Mouse (Mus musculus): ENCODE results near the gene Paip2b.
"Not testable (repeated sequence)": the region's sequence is repeated elsewhere in the genome, so short reads cannot be mapped to it uniquely, and the experiment has no call there.

Gene Paip2b
- long read RNA-seq, experiment 1, partial matches to known transcripts = 0 of 3 reads
- long read RNA-seq, experiment 1, other reads (novel, unspliced or antisense) = 3 of 3 reads
- long read RNA-seq, experiment 2, partial matches to known transcripts = 0 of 5 reads
- long read RNA-seq, experiment 2, other reads (novel, unspliced or antisense) = 4 of 5 reads

DNA sequence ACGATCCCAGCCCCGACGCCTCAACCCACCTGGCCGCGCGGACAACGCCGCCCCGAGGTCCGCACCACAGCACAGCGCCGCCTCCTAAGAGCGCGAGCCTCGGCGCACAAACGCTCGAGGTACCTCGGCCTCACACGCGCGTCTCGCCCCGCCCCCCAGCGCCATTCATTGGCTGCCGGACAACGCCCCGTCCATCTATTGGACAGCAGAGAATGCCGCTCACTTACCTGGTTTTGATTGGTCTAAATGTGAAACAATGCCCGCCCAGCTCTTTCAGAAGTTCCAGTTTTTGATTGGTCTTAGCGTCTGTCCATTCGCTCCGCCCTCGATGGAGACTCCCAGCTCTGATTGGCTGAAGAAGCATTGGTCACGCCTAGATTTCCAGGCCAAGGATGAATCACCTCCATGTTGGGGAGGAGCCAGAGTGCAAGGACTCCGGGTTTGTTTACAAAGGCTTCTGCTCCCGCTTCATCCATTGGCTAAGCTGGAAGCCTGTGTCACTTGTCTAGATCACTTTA is at the start of gene Paip2b:
Gene Paip2b (minus strand): TSS at position 136 of the 518 bp plus-strand sequence.
- intact Hi-C loops (cut with DNase I) = no loop called here

DNA sequence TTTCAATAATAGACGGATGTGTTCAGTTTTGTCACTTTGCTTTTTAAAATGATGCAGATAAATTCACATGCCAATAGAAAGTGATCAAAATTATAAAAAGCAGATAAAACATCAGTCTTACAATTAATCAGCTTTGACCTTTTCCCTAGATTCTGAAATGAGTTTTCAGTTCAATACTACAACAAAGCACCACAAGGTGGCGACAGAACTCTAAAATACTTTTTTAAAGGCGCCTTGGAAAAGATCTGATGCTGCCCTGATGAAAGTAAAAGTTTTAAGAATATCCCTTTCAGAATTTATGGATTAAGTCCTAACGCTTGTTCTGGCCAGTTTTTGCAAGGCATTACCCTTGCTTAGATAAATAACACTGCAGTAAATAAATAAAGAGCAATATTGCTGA is 48.3 kb upstream of the Paip2b start:
- intact Hi-C loops (cut with DNase I) = loop anchor here (2.0 to 5.0 kb wide), 2 partner anchors 32 to 181 kb away; no protein-coding TSS in a partner anchor

DNA sequence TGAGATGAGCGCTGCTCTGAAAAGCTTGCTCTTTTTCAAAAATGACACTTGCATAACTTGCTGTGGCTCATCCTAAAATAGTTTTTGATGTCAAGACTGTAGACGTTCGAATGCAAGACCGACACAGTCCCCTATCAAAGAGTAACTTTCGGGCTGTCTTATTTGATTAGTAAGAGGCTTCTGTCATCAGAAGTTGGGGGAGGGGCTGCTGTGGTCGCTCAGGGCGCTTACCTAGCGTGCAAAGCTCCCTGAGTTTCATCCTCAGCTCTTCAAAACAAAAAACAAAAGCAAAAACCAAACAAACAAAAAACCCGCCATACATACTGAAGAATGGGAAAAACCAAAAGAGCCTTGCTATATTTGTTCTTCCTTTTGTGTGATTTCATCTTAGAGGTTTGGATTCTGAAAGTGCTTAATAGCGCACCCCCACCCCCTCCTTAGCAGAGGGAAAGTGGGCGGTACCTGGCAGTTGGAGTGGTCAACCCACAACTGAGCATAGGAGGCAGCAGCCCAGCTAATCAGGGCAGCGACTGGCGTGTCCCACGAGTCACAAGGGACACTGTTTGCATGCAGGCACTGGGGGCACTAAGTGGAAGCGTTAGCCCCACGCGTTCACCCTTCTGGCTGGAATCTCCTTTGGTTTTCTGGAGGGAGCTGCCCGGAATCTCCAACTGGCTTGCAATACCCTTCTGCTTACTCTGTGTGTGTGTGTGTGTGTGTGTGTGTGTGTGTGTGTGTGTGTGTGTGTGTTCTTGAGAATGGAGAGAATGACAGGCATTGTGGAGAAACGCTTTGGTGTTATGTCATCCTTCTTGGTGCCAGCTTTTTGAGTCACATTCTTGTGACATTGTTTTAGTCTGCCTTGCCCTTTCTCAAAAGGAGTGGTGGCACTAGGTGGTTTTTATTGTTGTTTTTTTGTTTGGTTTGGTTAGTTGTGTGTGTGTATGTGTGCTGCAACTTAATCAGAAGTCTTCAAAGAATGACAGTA is 36.4 kb upstream of the Paip2b start:
- intact Hi-C loops (cut with DNase I) = no loop called here

DNA sequence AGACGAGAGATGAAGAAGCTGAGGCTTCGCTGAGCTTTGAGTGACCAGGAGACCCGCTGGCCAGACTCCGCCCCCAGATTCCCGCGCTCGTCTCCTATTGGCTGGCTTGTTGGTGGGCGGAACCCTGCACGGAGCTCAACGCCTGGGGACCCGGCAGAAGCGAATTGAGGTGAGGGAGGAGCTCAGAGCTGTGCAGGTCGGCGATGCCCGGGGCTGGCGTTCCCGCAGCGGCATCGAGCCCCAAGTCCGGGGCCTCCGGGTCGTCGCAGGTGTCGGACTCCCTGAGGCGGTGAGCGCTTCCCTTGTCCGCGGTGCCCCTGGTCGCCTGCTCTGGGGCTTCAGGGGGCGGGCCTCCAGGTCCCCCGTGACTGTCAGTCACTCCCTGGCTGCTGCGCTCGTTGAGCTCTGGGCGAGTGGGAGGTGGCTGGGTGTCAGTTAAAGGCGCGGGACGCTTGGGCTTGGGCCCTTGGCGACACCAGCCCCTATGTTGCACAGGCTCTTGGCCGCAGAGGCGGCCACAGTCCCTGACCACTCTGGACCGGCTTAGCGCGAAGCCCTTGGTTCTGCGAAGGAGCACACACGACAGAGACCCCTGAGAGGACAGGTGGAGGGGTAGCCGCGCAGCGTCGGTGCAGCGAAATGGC is 35.5 kb upstream of the Paip2b start, which contains the start of gene Zfp638:
Gene Zfp638 (plus strand): TSS at position 156 of the 644 bp plus-strand sequence.
- intact Hi-C loops (cut with DNase I) = no loop called here

DNA sequence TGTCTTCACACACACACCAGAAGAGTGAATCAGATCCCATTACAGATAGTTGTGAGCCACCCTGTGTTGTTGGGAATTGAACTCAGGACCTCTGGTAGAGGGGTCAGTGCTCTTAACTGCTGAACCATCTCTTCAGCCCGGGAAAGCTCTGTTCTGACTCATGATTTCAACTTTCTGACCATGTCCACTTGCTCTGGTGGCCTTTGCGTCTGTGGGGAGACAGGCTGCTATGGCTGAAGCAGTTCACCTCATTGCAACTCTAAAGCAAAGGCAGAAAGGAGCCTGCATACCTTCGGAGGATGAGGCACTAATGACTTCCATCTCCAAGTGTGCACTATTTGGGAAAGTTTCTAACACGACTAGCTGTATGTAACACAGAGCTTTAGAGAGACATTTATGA is 34.9 kb upstream of the Paip2b start:
- intact Hi-C loops (cut with DNase I) = no loop called here

DNA sequence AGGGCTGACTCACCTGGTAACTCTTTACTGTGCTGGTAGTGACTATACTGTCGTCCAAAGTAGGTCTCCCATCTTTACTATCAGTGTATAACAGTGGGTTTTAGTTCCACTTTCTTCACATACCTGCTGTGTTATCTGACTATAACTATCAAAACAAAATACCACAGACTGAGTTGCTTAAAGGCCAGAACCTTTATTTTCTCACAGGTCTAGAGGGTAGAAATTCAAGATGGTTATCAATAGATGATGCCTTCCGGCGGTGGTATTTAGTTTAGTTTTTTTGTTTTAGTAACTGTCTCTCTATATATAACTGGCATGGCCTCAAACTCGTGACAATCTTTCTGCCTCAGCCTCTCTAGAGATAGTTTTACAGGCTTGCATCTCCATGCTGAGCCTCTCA is 32.0 kb upstream of the Paip2b start:
- intact Hi-C loops (cut with DNase I) = no loop called here

DNA sequence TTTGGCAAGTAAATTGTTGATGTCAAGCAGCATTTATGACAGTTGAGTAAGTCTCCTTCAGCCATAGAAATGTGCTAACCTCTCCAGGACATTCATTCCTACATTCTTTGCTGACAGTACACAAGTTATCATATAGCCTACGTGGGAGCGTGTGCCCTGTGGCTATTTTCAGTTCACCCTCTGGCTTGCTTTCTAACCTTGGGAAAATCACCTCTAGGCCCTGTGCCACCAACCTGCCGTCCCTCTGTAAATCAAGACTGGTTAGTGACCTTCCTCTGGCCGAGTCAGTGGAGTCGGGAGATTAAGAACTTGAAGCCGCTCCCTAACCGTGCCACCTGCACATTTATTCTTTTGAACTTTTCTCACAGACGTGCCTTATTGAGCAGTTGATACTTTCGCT is 28.5 kb upstream of the Paip2b start:
- intact Hi-C loops (cut with DNase I) = no loop called here

DNA sequence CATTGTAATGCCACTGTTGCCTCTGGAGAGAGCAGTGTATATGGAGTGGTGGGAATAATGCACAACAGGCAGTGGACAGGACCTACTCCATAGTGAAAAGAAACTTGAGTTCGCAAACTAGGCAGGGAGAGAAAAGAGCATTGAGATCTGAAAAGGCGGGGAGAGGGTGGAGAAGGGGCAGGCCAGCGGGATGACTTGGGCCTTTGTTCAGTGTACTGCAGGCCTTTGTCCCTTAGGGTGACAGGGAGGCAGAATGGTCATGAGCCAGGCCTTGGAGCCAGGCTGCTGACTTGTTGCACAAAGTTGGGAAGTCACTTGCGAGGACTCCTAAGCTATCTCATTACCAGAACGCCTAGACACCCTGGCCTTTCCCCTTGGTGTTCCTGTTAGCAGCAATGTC is 25.9 kb upstream of the Paip2b start:
- intact Hi-C loops (cut with DNase I) = no loop called here

DNA sequence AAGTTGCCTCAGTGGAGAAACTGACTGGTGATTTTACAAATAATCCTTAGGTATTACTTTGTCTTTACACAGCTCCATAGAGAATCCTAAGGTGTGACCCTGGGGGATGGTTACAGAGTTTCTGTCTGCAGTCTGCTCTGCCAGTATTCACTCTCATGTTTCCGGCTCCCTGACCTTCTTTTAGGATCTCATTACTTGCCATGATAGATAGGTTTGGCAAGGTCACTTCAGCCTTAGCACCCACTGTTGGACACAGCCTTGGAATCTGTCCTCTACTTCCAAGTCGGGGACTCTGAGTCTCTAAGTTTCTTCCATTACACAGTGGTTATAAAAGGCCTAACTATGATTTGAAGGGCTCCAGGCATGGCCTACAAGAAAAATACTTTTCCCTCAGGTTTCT is 17.9 kb upstream of the Paip2b start:
- intact Hi-C loops (cut with DNase I) = no loop called here

DNA sequence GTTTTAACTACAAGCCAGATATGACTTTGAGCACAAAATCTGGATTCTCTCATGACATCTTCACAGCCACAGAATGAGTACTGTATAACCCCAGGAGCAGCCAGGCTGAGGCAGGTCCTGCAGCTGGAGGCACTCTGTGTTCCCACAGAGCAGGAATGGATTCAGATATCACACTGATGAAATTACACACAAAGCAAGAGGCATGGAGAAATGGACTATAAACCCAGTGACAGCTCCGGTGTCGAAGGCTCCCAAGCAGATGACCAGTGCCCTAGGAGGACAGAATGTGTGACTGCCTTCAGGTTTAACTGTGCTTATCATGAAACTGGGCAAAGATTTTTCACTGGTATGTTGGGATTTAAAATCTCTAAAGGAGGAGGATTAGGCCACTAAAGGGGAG is 14.6 kb upstream of the Paip2b start:
- intact Hi-C loops (cut with DNase I) = no loop called here

DNA sequence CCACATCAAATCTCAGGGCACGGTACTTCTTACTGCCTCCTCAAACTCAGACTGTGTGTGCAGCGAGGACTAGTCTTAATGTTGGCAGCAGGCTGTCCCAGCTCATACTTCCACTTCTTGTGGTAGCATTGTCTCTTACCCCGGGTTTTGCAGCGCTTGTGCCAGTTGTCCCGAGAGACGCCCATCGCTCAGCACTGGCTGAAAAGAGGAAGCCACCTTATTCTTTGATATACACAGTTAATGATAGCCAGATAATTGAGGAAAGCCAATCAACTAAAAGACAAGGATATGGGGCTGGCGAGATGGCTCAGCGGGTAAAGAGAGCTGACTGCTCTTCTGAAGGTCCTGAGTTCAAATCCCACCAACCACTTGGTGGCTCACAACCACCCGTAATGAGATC is 13.4 kb upstream of the Paip2b start:
- intact Hi-C loops (cut with DNase I) = no loop called here

DNA sequence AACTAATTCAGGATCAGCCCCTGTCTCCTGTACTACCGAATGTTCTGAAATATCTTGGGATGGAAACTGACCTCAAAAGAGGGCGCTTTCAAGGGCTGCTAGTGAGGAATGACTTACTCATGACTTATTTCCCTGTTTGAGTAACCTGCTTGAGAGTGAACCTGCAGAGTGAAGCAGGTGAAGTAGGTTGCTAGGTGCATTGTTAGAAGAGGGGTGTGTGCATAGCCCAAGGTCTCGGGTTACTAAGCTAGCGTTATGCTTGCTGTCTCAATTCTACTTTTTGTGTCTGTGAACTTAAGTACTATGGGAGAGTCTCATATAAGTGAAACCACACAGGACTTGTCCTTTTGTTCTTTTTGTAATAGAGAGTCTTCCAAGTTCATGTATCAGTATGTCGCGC is 8.5 kb upstream of the Paip2b start:
- intact Hi-C loops (cut with DNase I) = no loop called here

DNA sequence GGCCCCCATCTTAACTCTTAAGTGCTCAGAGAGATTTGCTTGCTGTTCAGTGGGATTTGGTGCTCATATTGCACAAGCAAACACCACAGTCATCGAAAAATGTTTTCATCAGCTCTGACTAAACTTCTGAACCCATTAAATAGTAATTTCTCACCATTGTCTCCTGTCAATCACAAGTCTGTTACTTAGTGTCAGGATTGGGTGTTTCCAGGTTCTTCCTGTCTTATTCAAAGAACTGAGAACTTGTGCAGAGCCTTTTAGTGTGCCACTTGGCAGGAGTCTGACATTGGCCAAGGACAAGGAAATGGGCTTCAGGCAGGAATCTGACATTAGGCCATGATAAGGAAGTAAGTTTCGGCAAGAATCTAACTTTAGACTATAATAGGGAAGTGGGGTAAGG is 6.5 kb upstream of the Paip2b start:
- intact Hi-C loops (cut with DNase I) = no loop called here

DNA sequence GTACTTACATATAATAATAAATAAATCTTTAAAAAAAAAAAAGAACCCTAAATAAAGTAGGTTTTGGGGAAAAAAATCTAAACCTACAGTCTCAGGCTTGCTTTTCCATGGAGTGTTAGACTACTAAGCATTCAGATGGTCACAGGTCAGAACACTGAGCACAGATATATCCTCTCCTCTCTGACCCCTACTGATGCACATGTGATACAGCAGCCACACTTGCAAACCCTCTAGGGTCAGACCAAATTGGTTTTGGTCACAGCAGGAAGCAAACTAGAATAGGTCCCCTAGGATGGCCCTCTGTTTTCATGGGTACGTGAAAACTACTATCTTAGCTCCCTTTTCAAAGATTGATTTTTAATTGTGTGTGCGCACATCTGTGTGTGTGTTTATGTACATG is 5.3 kb upstream of the Paip2b start:
- intact Hi-C loops (cut with DNase I) = no loop called here

DNA sequence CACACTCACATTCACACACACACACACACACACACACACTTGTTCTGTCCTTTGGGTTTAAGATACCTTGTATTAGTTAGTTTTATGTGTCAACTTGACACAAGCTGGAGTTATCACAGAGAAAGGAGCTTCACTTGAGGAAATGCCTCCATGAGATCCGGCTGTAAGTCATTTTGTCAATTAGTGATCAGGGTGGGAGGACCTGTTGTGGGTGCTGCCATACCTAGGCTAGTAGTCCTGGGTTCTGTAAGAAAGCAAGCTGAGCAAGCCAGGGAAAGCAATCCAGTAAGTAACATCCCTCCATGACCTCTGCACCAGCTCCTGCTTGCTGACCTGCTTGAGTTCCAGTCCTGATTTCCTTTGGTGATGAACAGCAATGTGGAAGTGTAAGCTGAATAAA is 852 bp upstream of the Paip2b start:
- intact Hi-C loops (cut with DNase I) = not testable (repeated sequence)

DNA sequence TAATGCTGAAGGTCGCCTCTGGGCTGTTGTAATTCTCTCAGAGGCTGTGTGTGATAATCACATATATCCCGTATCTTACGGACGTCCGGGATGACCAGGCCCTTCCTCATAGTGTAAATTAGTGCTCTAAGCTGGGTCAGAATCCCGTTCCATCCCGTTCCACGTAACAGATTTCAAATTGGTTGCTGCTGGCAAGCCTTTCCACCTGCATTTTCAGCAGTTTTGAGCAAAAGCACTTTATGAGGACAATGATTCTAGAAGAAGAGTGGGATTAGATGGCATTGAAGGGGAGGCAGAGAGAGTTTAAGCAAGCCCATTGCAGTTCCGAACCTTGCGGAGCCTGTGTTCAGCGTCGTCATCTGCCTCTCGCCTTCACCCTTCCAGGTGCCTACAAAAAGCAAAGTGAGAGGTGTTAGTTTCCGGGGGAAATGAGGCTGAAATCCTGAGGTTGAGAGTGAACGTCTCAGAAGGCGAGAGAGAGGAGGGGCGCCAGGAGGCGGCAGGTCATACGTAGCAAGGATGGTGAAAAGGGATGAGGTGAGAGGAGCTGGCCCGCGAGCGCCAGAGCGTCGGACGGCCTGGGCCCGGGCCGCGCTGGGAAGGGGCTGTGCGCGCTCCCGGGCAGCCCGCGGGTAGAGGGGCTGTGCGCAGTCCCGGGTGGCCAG is 468 bp downstream of the Paip2b start:
- intact Hi-C loops (cut with DNase I) = no loop called here

DNA sequence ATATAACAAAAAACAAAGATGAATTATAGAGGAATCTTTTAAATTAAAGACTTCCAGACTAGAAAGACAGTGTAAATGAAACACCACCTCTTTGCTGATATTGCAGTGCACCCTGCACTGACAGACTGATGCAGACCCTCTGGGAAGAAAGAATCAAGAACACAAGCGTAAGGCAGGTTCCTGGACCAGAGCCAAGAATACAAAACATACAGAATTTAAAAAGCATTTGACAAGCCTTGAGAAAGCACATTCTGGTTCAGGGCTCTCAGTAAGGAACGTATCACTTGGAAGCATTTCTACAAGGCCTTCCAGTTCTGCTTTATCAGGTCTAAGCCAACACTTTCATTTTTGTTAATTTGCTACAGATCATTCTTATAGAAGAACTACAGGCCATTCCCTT is 9.7 kb downstream of the Paip2b start:
- intact Hi-C loops (cut with DNase I) = no loop called here

DNA sequence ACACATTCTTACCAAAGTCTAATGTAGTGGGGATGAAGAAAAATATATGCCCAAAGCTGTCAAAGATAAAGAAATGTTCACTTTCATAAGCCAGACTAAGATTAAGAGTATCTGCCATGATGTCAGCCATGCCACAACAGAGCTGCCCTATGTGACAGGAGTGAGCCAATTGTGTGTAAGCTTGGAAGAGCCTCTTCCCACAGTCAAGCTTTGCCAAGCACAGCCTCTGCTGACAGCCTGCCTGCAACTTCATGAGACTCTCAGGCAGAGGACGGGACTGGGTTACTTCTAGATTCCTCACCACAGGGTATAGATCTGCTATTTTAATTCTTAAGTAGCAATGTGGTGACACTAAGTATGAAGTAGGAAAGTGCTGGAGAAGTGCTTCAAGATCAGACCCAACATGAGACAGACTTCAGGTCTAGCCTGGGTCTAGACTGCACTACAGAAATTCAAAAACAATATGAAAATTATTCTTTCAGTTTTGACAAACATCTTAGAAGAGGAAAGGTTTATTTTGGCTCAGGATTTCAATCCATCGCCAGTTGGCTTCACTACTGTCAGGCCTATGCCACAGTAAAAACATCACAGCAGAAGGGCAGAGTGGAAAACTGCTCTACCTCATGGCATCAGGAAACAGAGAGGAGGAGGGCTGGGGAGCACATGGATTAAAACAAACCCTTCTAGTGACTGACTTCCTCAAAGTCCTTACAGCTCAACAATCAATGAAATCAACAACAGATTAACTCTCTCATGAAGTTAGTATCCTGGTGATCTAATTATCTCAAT is 10.6 kb downstream of the Paip2b start:
- intact Hi-C loops (cut with DNase I) = no loop called here

DNA sequence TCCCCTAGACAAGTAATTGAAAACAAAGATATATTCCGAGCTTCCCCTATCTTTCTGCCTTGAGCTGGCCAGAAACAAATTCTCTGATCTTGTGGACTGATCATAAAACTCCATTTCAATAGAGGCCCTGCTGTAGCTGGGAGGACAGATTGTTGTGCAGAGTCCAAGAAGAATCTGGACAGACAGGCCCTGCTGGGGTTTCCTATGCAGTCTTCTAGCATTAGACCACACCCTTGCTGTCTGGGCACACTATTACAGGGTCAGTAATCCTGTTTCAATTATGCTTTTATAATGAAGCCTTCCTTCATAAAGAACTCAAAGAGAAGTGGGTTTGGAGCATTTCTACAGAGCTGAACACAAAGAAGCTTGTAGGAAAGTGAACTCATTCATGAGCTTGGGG is 12.5 kb downstream of the Paip2b start:
- intact Hi-C loops (cut with DNase I) = no loop called here

DNA sequence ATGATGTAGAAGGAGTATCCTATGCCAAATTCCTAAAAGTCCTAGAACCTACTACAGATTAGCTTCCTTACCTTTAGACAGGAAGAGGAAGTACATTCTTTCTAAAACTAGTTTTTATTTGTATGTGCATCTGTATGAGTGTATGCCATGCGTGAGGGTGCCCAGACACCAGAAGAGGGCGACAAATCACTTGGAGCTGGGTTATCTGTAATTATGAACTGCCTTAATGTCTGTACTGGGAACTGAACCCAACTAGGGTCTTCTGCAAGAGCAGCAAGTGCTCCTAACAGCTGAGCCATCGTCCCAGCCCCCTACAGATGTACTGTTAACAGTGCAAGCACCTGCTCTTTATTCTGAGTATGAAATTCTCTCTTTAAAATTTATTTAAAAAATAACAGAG is 15.7 kb downstream of the Paip2b start:
- intact Hi-C loops (cut with DNase I) = no loop called here

DNA sequence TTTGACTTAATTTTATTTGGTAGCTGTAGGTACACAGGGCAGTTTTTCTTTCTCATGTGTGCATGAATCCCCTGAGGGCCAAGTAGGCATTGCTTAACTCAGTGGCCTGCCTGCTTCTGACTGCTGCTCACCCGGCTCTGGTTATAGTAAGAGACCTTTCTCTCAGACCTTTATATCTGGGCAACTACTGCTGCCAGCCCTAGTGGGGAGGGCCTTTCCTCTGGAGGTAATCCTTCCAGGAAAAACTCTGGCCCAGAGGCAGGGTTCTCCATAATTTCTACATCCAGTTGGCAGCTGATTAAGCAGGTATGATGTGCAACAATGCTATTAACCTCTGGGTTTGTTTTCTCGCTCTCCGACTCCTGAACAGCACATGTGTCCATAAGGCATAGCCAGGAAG is 28.7 kb downstream of the Paip2b start:
- intact Hi-C loops (cut with DNase I) = no loop called here

All from adrenal gland (tissue).